Mouse (Mus musculus) layer of hippocampus, adult 11-12 months (tissue): ENCODE results near the gene Batf2.
A peak's percentile ranks its signal among the peaks of the same experiment; 100 is the strongest.
"Not testable (repeated sequence)": the region's sequence is repeated elsewhere in the genome, so short reads cannot be mapped to it uniquely, and the experiment has no call there.

ENCODE experiments used
- DNase-seq: peaks from one replicate; pipeline ENCODE4 v3.0.0; 2022; ENCODE audit warnings: low spot score

The Batf2 gene

DNA sequence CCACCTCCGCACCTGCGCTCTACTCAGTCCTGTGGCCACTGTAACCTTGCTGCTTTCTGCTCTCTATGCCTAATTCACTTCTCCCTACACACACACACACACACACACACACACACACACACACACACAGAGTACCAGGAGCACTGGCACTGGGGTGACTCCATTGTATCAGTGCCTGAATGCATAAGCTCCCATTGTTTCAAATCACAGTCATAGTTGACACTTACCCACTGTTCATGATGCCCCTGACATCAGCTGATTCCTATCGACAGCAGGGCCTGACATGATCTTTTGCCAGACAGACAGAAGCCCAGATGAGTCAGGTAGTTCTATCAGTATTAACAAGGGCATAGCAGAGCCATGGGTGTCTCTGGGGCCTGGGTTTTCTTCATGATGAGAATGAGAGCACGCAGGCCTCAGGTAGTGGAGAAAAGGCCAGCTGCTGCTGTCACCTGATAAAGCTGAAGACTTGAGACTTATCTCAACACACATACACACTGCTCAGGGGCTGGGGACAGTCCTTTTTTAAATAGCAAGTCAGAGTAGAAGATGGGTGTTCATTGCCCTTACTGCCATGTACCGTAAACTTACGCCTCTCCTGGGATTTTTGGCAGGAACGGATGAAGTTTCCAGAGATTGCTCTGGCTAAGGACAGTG is 8.5 kb upstream of the Batf2 start:
- DNase-seq, result peak; percentile 45

DNA sequence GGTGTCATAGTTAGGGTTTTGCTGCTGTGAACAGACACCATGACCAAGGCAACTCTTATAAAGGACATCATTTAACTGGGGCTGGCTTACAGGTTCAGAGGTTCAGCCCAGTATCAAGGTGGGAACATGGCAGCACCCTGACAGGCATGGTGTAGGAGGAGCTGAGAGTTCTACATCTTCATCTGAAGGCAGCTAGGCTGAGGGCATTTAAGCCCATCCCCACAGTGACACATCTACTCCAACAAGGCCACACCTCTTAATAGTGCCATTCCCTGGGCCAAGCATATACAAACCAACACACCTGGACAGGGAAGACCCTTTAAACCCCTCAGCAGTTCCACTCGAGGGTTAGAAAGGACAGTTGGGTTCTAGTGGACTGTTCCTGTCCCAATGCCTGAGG is 7.6 kb upstream of the Batf2 start:
- not testable (repeated sequence) for DNase-seq

DNA sequence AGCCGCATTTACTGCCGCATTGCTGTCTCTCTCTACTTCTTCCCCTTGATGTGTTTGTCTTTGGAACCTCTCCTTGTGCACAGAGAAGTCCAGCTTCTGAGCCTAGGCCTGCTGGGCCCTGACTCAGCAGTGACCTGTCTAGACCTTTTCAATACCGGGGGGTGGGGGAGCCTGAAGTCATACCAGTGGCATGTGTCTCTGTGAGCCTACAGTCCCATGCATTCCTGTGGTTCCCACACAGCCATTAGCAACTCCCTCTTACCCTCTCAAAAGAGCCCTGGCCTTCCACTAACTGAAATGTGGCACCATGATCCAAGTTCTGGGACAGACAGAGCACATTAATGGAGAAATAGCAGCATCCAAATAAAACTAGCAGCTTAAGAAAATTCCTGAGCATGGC is 4.4 kb upstream of the Batf2 start:
- DNase-seq, result no peak

DNA sequence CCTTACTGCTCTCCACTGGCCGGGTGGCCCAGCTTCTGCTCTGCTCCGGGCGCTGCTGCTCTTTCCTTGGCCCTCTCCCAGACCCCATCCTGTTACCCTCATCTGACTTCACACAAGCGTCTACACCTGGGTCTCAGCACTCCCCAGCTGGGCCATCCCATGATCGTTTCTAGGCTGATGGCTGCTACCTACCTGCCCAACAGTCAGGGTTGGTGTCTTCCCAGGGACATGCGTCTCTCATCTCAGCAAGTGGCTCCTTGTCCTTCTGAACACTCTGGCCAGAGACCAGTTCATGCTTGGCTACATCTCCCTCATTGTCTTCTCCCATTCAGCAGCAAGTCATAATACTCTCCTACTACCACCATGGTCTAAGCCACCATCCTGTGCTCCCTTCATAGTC is 1.1 kb upstream of the Batf2 start:
- no peak for DNase-seq

DNA sequence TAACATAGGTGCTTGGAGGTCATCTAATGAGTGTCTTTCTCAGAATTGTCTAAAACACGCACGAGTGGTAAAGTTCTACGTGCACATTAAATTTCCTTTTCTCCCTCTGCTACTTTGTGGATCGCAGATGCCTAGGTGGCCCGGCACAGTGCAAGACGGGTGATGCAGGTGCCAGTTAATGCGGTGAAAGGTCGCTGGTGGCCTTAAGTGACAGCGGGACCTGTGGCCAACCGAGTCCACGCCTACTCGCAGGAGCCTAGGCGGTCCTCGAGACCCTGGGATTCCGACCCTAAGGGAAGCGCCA is 457 bp upstream of the Batf2 start:
- DNase-seq, result no peak

DNA sequence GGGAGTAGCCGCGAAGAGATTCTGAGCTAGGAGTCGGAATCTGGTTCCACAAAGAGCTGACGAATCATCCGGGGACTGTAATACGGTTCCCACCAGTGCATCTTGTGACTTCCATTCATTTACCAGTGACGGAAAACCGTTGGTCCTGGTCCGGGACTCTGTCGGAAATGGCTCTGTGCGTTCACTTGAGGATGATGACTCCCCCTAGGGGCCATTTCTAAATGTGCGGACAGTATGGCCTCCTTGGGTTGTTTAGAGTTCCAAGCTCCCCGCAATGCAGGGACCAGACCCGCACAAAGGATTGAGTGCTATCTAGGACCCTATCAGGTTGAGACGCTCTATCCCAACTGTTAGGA is 589 bp downstream of the Batf2 start, which contains the start of gene Arl2:
Gene Arl2 (minus strand): TSS at position 155 of the 356 bp plus-strand sequence.
- DNase-seq, result peak; percentile 92

DNA sequence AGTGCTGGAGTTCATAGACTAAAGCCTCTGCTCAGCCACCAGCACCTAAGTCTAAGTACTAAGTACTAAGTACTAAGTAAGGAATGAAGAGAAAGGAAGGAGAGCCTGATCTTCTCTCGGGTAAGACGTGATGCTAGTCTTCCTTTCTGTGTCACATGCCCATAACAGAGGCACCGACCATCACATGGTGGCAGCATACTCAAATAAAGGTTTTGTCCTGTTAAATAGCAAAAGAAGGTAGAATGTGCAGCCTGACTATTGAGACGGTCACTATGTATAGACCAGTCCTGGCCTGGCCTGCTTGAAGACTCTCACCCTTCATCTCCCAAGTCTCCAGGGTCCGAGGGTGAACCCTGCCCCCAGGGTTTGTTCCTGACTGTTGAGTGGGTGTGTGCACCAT is 4.1 kb downstream of the Batf2 start:
- DNase-seq, result no peak

DNA sequence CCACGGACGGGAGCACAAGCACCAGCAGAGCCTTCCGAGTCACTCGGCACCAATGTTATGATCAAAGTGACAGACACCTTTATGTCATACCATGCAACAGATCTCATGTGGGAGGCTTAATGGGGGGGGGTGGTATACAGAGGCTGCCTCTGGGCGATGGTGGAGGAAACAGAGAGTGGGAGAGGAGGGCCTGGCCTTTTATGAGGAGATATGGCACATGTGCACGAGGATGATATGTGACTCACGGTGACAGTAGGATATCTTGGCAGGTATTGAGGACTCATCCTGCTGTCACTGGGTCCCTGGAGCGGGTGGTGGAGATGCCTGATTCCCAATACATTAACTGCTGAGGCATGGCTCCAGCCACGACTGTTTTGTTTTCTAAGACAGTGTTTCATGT is 14.4 kb downstream of the Batf2 start:
- DNase-seq, result no peak

DNA sequence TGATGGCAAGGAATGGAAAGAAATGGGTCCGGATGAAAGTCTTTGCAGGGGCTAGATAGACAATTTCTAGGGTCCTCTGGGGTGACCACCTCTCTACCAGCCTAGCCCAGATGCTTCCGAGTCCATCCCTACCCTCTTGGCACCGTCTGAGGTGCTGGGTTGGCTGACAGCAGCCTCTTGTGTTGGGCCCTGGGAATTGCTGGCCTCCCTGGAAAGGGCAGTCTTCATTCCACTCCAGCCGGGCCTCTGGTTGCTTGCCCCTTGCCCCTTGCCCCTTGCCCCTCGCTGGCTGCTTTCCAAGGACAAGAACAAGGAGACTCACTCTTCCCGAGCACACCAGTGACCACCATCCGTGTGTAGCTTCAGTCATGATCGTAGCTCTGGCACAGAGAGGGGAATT is 15.6 kb downstream of the Batf2 start:
- no peak for DNase-seq

DNA sequence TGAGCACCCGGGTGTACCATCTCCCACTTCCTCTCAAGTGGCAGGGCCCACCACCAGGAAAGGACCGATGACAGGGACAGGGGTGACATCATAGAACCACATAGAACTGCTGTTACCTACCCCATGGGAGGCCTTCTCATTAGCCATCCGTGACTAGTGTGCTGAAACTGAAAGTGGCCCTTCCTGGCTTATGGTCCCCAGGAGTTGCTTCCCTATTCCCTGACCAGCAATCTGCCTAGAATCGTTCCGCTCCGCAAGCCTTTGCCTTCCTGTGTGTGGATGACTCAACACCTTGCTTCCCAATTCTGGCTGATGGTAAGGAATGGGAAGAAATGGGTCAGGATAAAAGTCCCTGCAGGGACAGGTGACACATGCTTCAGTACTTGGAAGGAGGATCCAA is 16.4 kb downstream of the Batf2 start:
- DNase-seq, result no peak

DNA sequence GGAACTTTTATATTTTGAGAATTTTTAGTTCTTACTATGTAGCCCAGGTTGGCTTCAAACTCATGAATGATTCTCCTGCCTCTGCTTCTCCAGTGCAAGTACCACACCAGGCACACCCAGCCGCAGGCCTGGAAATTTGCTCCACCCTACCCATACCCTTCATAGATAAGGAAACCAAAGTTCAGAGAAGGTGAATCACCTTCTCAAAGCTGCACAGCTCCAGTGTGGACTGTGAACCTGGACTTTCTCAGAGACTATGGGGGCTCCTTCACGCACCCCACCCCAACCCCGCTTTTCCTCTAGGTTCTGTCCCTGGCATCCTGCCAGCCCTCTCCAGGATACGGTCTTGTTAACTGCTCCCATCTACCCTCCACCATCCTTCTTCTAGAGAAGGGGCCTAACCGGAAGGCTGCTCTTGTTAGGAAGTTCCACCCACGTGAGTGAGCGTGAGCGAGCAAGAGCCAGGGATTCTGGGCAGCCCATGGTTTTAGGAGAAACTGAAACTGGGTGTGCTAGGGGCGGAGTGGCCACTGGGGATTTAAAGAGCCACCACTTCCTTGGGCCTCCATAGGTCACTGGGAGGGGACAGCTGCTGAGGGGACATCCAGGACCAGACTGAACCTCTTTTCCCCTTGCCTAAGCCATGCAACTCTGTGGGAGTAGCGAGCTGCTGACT is 23.2 kb downstream of the Batf2 start:
- peak; percentile 13 for DNase-seq

DNA sequence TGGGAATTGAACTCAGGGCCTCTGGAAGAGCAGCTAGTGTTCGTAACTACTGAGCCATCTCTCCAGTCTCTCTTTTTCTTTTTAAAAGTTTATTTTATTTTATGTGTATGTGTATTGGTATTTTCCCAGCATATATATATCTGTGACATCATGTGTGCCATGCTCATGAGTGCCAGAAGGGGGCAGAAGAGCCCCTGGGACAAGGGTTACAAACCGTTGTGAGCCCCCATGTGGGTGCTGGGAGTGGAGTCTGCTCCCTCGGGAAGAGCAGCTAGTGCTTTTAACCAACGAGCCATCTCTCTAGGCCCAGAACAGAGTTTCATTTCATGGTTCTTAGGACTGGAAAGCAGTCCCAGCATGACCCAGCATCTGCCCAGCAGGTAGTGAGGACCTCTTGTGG is 26.0 kb downstream of the Batf2 start:
- DNase-seq, result no peak

DNA sequence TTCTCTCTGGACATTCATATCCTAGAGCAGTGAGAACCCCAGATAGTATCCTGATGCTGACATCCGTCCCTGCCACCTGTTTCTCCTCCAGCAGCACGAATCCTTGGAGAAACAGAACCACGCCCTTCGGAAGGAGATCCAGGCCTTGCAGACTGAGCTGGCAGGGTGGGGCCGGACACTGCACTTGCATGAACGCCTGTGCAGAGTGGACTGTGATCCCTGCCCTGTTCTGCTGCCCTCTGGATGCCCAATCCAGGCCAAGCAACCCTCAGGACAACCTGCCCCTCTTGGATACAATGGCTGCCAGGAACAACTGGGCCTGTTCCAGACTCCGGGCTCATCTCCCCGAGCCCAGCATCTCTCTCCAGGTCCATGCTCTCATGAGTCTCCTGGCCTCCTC is 30.4 kb downstream of the Batf2 start:
- no peak for DNase-seq

DNA sequence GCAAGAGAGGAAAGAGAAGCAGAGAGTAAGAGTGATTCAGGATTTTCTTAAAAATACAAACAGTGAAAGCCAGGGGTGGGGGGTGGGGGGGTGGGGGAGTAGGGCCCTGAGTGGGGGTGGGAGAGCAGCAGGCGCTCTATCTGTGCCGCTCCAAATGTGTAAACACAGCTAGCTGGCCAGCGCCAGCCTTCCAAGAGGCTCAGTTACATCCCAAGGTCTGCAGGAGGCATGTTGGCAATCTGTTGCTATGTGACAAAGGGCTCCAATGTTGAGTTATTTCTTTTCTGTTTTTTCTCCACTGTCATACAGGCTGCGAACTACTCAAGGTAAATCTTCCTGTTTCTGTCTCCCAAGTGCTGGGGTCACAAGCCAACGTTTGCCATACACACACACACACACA is 34.0 kb downstream of the Batf2 start:
- no peak for DNase-seq

DNA sequence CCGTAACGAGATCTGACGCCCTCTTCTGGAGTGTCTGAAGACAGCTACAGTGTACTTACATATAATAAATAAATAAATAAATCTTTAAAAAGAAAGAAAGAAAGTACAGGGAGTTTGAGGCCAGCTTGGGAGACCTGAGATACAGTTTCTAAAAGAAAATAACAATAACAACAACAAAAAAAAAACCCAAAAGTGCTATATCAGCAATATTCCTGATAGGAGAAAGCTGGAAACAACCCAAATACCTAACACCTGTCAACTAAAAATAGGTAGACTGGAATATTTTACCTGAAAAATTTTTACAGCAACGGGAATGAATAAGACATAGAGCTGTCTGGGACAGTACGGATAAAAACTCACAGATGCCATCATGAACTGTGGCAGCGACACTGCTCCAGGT is 38.0 kb downstream of the Batf2 start:
- no peak for DNase-seq

DNA sequence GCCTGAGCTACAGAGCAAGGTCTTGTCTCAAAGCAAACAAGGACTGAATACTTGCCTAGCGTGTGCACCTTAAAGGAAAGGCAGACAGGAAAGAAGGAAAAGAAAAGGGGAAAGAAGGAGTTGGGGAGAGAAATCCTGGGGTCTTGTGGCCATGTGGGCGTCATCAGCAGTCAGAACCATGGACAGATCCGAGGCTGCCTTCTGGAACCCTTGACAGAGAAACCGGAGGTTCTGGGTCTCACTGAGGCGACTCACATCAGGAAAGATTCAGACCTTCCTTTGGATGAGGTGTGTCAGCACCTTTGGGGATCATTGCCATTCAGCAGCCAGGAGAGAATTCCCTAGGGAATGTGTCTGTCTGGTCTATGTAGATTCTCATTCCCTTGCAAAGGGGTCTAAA is 40.8 kb downstream of the Batf2 start:
- DNase-seq, result no peak

DNA sequence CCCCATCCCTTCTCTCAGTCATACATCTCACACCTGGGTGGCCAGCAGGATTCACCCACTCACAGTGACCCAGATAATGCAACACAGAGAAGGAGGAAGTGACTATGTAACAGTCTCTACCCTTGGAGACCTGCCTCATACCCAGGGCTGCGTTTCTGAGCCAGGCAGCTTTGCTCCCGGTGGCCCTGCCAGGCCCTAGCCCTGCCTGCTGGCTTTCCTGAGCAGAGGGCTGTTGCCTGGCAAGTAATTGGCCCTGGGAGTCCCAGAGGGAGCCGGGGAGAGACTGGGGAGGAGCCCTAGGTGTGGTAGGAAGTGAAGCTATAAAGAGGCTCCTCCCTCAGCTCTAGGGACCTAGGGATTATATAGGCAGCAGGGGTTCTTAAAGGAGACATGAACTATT is 41.8 kb downstream of the Batf2 start:
- no peak for DNase-seq

DNA sequence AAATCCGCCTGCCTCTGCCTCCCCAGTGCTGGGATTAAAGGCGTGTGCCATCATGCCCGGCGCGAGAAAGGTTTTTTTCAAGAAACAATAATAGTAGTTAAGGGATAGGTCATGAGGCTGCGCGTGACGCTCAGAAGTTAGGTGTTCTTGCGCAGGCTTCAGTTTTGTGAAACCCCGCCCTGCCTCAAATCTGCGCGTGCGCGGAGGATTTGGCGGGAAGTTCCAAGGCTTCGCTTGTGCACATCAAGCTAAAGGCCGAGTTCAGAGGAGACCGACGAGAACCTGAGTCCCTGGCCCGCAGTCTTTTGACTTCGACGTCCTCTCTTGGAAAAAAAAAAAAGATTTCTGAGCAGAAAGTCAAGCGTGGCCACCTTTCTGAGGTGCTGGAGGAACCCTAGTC is 43.3 kb downstream of the Batf2 start, which contains the start of gene Majin:
Gene Majin (plus strand): TSS at position 258 of the 400 bp plus-strand sequence.
- no peak for DNase-seq

DNA sequence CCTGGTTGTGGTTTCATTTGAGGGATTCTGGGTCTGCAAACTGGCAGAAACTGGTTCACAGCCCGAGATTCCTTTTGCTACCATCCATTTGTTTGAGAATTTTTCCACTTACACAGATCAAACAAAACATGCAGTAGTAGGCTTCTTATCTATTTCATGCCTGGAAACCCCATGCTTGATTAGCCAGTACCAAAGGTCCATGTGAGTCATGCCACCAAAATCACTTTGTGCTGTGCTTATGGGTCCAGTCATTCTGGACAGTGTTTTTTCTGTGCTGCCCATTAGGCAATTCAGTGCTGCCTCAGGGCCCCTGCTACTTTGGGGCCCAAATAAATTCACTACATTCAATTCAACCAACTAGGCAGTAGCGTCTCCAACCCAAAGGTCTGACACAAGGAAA is 63.5 kb downstream of the Batf2 start:
- no peak for DNase-seq

DNA sequence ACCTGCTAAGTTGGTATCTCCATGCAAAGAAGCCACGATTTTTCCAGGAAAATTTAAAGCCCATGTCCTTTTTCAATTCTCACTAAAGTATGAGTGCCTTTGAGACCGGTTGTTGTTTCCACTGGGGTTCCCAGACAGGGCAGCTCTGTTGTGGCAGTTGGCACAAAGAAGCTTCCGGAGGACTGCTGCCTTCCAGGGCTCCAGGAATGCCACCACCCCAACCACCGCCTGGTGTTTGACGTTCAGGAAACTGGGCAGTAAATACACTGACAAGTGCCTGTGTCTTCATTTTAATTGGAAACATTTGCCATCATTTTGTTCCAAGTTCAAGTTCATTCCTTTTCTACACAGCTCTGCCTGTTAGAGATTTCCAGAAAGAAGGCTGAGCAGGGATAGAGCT is 65.9 kb downstream of the Batf2 start:
- no peak for DNase-seq

DNA sequence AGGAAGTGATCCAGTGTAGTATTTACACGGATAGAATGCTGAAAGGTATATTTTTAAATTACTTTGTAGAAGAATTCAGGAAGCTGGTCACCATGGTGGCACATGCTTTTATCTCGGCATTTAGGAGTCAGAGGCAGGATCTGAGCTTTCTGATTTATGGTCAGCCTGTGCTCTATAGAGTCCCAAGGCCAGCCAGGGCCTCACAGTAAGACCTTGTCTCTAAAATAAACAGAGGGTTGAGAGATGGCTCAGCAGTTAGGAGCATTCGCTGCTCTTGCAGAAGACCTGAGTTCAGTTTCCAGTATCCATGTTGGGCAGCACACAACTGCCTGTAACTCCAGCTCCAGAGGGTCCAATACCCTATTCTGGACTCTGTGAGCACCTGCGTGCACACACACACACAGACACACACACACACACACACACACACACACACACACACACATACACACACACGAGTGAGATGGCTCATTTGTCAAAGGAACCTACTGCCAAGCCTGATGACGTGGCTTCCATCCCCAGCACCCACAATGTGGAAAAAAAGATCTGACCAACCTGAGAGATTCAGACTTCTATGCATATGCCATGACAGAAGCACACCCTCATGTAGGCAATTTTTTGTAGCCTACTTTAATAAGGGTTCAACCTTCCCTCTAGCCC is 75.4 kb downstream of the Batf2 start:
- DNase-seq, result no peak

DNA sequence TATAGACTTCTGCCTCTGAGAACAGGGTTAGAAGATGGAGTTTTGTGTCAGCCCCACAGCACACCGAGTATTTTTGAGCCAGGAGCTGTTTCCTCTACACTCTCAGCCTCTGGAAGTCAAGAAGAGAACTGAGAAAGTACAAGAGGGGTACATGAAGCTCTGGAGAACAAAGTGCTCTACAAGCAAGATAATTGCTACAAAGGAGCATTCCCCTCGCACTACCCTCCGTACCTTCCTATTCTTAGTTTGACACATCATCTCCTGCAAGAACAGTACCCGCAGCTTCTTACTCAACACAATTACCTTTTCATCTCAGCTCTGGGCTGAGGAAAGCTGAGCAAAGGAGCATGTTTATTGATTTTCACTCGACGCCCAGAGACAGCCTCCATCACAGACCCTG is 77.8 kb downstream of the Batf2 start:
- DNase-seq, result no peak
